Mouse (Mus musculus): ENCODE measurements around the gene Mad2l1. TPM values are rescaled to one million over a fixed set of nuclear protein-coding genes. Genes with fewer than 3 reads are reported as not detected.

Mad2l1 gene
- polyA plus RNA-seq, 1 experiment, result 12.9 TPM

- no peaks in the 10 kb centered on the region for H3K27me3 ChIP-seq (ENCODE audit: control insufficient read depth, insufficient read depth, low read length)
- no peak within 1 kb of the TSS for H3K27ac ChIP-seq (ENCODE audit: control insufficient read depth, insufficient read depth, low read depth, low read length)
- H3K4me3 ChIP-seq (ENCODE audit: control insufficient read depth, low read depth, low read length), result no peak within 1 kb of the TSS
- H3K36me3 ChIP-seq (ENCODE audit: control insufficient read depth, insufficient read depth, low read length), result no peaks in the 10 kb centered on the region
- H3K4me1 ChIP-seq (ENCODE audit: control insufficient read depth, insufficient read depth, low read length), result no peaks in the 10 kb centered on the region
- TF ChIP-seq CTCF (IDR thresholded peaks at IDR 0.05; ENCODE audit: control insufficient read depth, insufficient read depth, insufficient replicate concordance, low read depth, low read length) (no peak), POLR2A (IDR thresholded peaks at IDR 0.05; ENCODE audit: control insufficient read depth, low read depth, low read length) (no peak)
These were observed 24.8 kb downstream of the Mad2l1 start, which contains the start of gene Vmn1r32 for GRCm38 (mm10) chr6:66559996-66560395. TSS of gene Vmn1r32 (minus strand) at chr6:66560096.

GRCm38 (mm10) chr6:66595804-66596203, 60.6 kb downstream of the Mad2l1 start:
- no peak overlapping the region for H3K4me3 ChIP-seq (ENCODE audit: control insufficient read depth, low read depth, low read length)
- H3K4me1 ChIP-seq (ENCODE audit: control insufficient read depth, insufficient read depth, low read length), result no peaks in the 10 kb centered on the region
- TF ChIP-seq CTCF (IDR thresholded peaks at IDR 0.05; ENCODE audit: control insufficient read depth, insufficient read depth, insufficient replicate concordance, low read depth, low read length) (no peak), POLR2A (IDR thresholded peaks at IDR 0.05; ENCODE audit: control insufficient read depth, low read depth, low read length) (no peak)
- H3K27me3 ChIP-seq (ENCODE audit: control insufficient read depth, insufficient read depth, low read length), result no peaks in the 10 kb centered on the region
- H3K27ac ChIP-seq (ENCODE audit: control insufficient read depth, insufficient read depth, low read depth, low read length), result no peak overlapping the region
- no peaks in the 10 kb centered on the region for H3K36me3 ChIP-seq (ENCODE audit: control insufficient read depth, insufficient read depth, low read length)

Other genes with a start within 250 kb of the Mad2l1 start
- not detected in 2 replicates for gene Vmn1r32, start 24.7 kb downstream of the Mad2l1 start, polyA plus RNA-seq (2012; rRNA removed)
- not detected in 2 replicates for gene Vmn1r33, start 82.9 kb downstream of the Mad2l1 start, polyA plus RNA-seq (2012; rRNA removed)
- not detected in 2 replicates for gene Vmn1r34, start 108.5 kb downstream of the Mad2l1 start, polyA plus RNA-seq (2012; rRNA removed)
- gene Vmn1r35, start 150.5 kb downstream of the Mad2l1 start, polyA plus RNA-seq (2012; rRNA removed), result not detected in 2 replicates
- not detected in 2 replicates for gene Vmn1r36, start 183.8 kb downstream of the Mad2l1 start, polyA plus RNA-seq (2012; rRNA removed)
- 0.12 TPM in 1 of 2 replicates, not detected in the other for gene Vmn1r37, start 194.0 kb downstream of the Mad2l1 start, polyA plus RNA-seq (2012; rRNA removed)
- gene Vmn1r38, start 247.2 kb downstream of the Mad2l1 start, polyA plus RNA-seq (2012; rRNA removed), result not detected in 2 replicates

Data from testis, adult 2 months (tissue).